Comparison of ENCODE assay signal across 8 mouse cellular contexts in genomic region chr6:115853985-115854384, GRCm38 (mm10). TPM values are rescaled to one million over a fixed set of nuclear protein-coding genes. Genes with fewer than 3 reads are reported as not detected.
DNase-seq lines count a peak whose midpoint lies in the region; ATAC-seq and TF ChIP-seq lines count a peak whose summit lies in the region.

No protein-coding gene starts in this region.

- peak overlapping the region; percentile 69 for H3K4me2 ChIP-seq in heart, embryonic 16.5 days (ENCODE audit: low read depth, low read length)
- peak overlapping the region; percentile 45 for H3K4me2 ChIP-seq in hindbrain, embryonic 16.5 days (ENCODE audit: low read length)
- peak overlapping the region; percentile 48 for H3K4me2 ChIP-seq in midbrain, postnatal 0 days (ENCODE audit: low read depth, low read length, poor library complexity, severe bottlenecking)

- no peak for TF ChIP-seq POLR2A in bone marrow macrophage, adult 2 months (IDR thresholded peaks at IDR 0.05; ENCODE audit: borderline replicate concordance, low read depth, low read length)

- WGBS in heart, embryonic 16.5 days = 42% methylated on average over 7 of the region's 7 CpGs
- 45% methylated on average over 7 of the region's 7 CpGs for WGBS in hindbrain, embryonic 16.5 days
- WGBS in midbrain, postnatal 0 days = 40% methylated on average over 7 of the region's 7 CpGs

- no peak for ATAC-seq in heart, embryonic 16.5 days (replicated peaks; ENCODE audit: extremely low read depth, insufficient read depth, low FRiP score)
- no peak for ATAC-seq in hindbrain, embryonic 16.5 days
- ATAC-seq in midbrain, postnatal 0 days (ENCODE audit: low FRiP score) = no peak
- ATAC-seq in activated CD4-positive, CD25-positive, alpha-beta regulatory T cell, adult 4 months = no peak

- H3K9me3 ChIP-seq in heart, embryonic 16.5 days (replicated peaks; ENCODE audit: control insufficient read depth, low read length) = no peaks in the 10 kb centered on the region
- no peaks in the 10 kb centered on the region for H3K9me3 ChIP-seq in hindbrain, embryonic 16.5 days (ENCODE audit: control insufficient read depth, low read length)
- no peaks in the 10 kb centered on the region for H3K9me3 ChIP-seq in midbrain, postnatal 0 days (ENCODE audit: low read length)

- no peak for TF ChIP-seq CTCF in bone marrow macrophage, adult 2 months (IDR thresholded peaks at IDR 0.05; ENCODE audit: low read depth, low read length)
- TF ChIP-seq CTCF in midbrain, postnatal 0 days (IDR thresholded peaks at IDR 0.05) = no peak

- H3K27ac ChIP-seq in heart, embryonic 16.5 days (ENCODE audit: low read length) = peak overlapping the region; percentile 86
- H3K27ac ChIP-seq in bone marrow macrophage, adult 2 months (ENCODE audit: insufficient read depth, low read depth, low read length) = 0 out of 2 replicates have a peak overlapping the region, but pooled peaks have one; percentile 8
- peak overlapping the region; percentile 69; the same call in 1 of the 2 replicates for H3K27ac ChIP-seq in hindbrain, embryonic 16.5 days (ENCODE audit: low read depth, low read length)
- peak overlapping the region; percentile 70 for H3K27ac ChIP-seq in midbrain, postnatal 0 days (ENCODE audit: low read depth, low read length)

- peaks cover 27% of the 10 kb centered on the region for H3K4me1 ChIP-seq in heart, embryonic 16.5 days (ENCODE audit: control insufficient read depth, insufficient read depth, low read length)
- H3K4me1 ChIP-seq in bone marrow macrophage, adult 2 months (ENCODE audit: control insufficient read depth, insufficient read depth, low read length) = no peaks in the 10 kb centered on the region
- H3K4me1 ChIP-seq in hindbrain, embryonic 16.5 days (ENCODE audit: control insufficient read depth, insufficient read depth, low read depth, low read length) = peaks cover 9% of the 10 kb centered on the region
- H3K4me1 ChIP-seq in midbrain, postnatal 0 days (ENCODE audit: insufficient read depth, low read length) = no peaks in the 10 kb centered on the region

- DNase-seq in heart, adult 11 months = no peak
- no peak for DNase-seq in midbrain, postnatal 0 days (ENCODE audit: low spot score)
- no peak for DNase-seq in right cerebral cortex, postnatal 25 days
- DNase-seq in frontal cortex, postnatal 14 days (ENCODE audit: low spot score in 2 of 2) = no peak

- H3K36me3 ChIP-seq in heart, embryonic 16.5 days (ENCODE audit: control insufficient read depth, insufficient read depth) = no peaks in the 10 kb centered on the region
- no peaks in the 10 kb centered on the region for H3K36me3 ChIP-seq in hindbrain, embryonic 16.5 days (ENCODE audit: control insufficient read depth, insufficient read depth, low read length)
- no peaks in the 10 kb centered on the region for H3K36me3 ChIP-seq in midbrain, postnatal 0 days (ENCODE audit: insufficient read depth, low read length)

- peak overlapping the region; percentile 73 for H3K4me3 ChIP-seq in heart, embryonic 16.5 days (ENCODE audit: low read length)
- H3K4me3 ChIP-seq in bone marrow macrophage, adult 2 months (ENCODE audit: insufficient read depth, low read length) = peak overlapping the region; percentile 73
- H3K4me3 ChIP-seq in hindbrain, embryonic 16.5 days (ENCODE audit: low read length) = peak overlapping the region; percentile 59
- peak overlapping the region; percentile 56 for H3K4me3 ChIP-seq in midbrain, postnatal 0 days (ENCODE audit: low read depth, low read length)

- H3K9ac ChIP-seq in heart, embryonic 16.5 days (ENCODE audit: low read length) = peak overlapping the region; percentile 70
- H3K9ac ChIP-seq in hindbrain, embryonic 16.5 days (ENCODE audit: low read depth, low read length) = peak overlapping the region; percentile 62; the same call in 1 of the 2 replicates
- peak overlapping the region; percentile 25 for H3K9ac ChIP-seq in midbrain, postnatal 0 days (replicated peaks; ENCODE audit: low read length, poor library complexity, severe bottlenecking)

- H3K27me3 ChIP-seq in heart, embryonic 16.5 days (ENCODE audit: control insufficient read depth, insufficient read depth, low read length) = no peaks in the 10 kb centered on the region
- no peaks in the 10 kb centered on the region for H3K27me3 ChIP-seq in hindbrain, embryonic 16.5 days (replicated peaks; ENCODE audit: control insufficient read depth, insufficient read depth, low read length)
- no peaks in the 10 kb centered on the region for H3K27me3 ChIP-seq in midbrain, postnatal 0 days (ENCODE audit: insufficient read depth, low read length)

RNA-seq across cellular contexts. Expression of gene Ift122, which starts 0.7 kb away (rescaled TPM):
- polyA plus RNA-seq in heart, embryonic 16.5 days (2015; fragmentation: Nextera tagmentation; extraction: Ambion mirVana) = 21.4 and 23.0 TPM in 2 replicates
- 6.0 and 9.3 TPM in 2 replicates for polyA plus RNA-seq in bone marrow macrophage, adult 2 months (2012; ENCODE audit: insufficient read depth, insufficient read length, missing spikeins)
- 31.4 and 33.0 TPM in 2 replicates for polyA plus RNA-seq in hindbrain, embryonic 16.5 days (2015; fragmentation: Nextera tagmentation; extraction: Ambion mirVana)
- 31.7 and 42.7 TPM in 2 replicates for total RNA-seq in midbrain, postnatal 0 days (2014; rRNA removed)
- polyA plus RNA-seq in midbrain, postnatal 0 days (2015; fragmentation: Nextera tagmentation; extraction: Ambion mirVana) = 22.6 and 24.3 TPM in 2 replicates
- polyA plus RNA-seq in activated CD4-positive, CD25-positive, alpha-beta regulatory T cell, adult 4 months (2017; shearing (Covaris generic)) = 1 to 10 TPM; 2.3 to 2.7 TPM

RNA-seq across cellular contexts. Expression of gene Mbd4, which starts 0.8 kb away (rescaled TPM):
- polyA plus RNA-seq in heart, embryonic 16.5 days (2015; fragmentation: Nextera tagmentation; extraction: Ambion mirVana) = 10.2 and 12.5 TPM in 2 replicates
- 12.0 and 13.8 TPM in 2 replicates for polyA plus RNA-seq in bone marrow macrophage, adult 2 months (2012; ENCODE audit: insufficient read depth, insufficient read length, missing spikeins)
- polyA plus RNA-seq in hindbrain, embryonic 16.5 days (2015; fragmentation: Nextera tagmentation; extraction: Ambion mirVana) = 11.1 and 11.4 TPM in 2 replicates
- 4.8 and 5.8 TPM in 2 replicates for total RNA-seq in midbrain, postnatal 0 days (2014; rRNA removed)
- 4.1 and 5.2 TPM in 2 replicates for polyA plus RNA-seq in midbrain, postnatal 0 days (2015; fragmentation: Nextera tagmentation; extraction: Ambion mirVana)
- 10 to 100 TPM in 1 of 2 experiments, 1 to 10 TPM in 1; 8.7 to 10.4 TPM for polyA plus RNA-seq in activated CD4-positive, CD25-positive, alpha-beta regulatory T cell, adult 4 months (2017; shearing (Covaris generic))

RNA-seq across cellular contexts. Expression of gene Efcab12, which starts 15.8 kb away (rescaled TPM):
- 0.51 and 0.59 TPM in 2 replicates for polyA plus RNA-seq in heart, embryonic 16.5 days (2015; fragmentation: Nextera tagmentation; extraction: Ambion mirVana)
- polyA plus RNA-seq in bone marrow macrophage, adult 2 months (2012; ENCODE audit: insufficient read depth, insufficient read length, missing spikeins) = 0.31 and 0.32 TPM in 2 replicates
- 2.2 and 3.1 TPM in 2 replicates for polyA plus RNA-seq in hindbrain, embryonic 16.5 days (2015; fragmentation: Nextera tagmentation; extraction: Ambion mirVana)
- 3.2 and 3.8 TPM in 2 replicates for total RNA-seq in midbrain, postnatal 0 days (2014; rRNA removed)
- 1.5 and 2.1 TPM in 2 replicates for polyA plus RNA-seq in midbrain, postnatal 0 days (2015; fragmentation: Nextera tagmentation; extraction: Ambion mirVana)
- polyA plus RNA-seq in activated CD4-positive, CD25-positive, alpha-beta regulatory T cell, adult 4 months (2017; shearing (Covaris generic)) = under 1 TPM; 0.19 to 0.24 TPM

RNA-seq across cellular contexts. Expression of gene Rpl32, which starts 45.4 kb away (rescaled TPM):
- 1,011 and 1,085 TPM in 2 replicates for polyA plus RNA-seq in heart, embryonic 16.5 days (2015; fragmentation: Nextera tagmentation; extraction: Ambion mirVana)
- 2,269 and 2,339 TPM in 2 replicates for polyA plus RNA-seq in bone marrow macrophage, adult 2 months (2012; ENCODE audit: insufficient read depth, insufficient read length, missing spikeins)
- polyA plus RNA-seq in hindbrain, embryonic 16.5 days (2015; fragmentation: Nextera tagmentation; extraction: Ambion mirVana) = 854 and 884 TPM in 2 replicates
- 768 and 939 TPM in 2 replicates for total RNA-seq in midbrain, postnatal 0 days (2014; rRNA removed)
- 982 and 1,027 TPM in 2 replicates for polyA plus RNA-seq in midbrain, postnatal 0 days (2015; fragmentation: Nextera tagmentation; extraction: Ambion mirVana)
- polyA plus RNA-seq in activated CD4-positive, CD25-positive, alpha-beta regulatory T cell, adult 4 months (2017; shearing (Covaris generic)) = 1,000 to 10,000 TPM; 7,828 to 8,360 TPM

Comparison
In these comparisons a context has a peak if more than half of its experiments do, and no peak if none do; other contexts are left out.
1. H3K27ac ChIP-seq: peak in every context shown above with its lines; median percentile 86 in heart, embryonic 16.5 days; 70 in midbrain, postnatal 0 days; 69 in hindbrain, embryonic 16.5 days; 8 in bone marrow macrophage, adult 2 months.